Mouse (Mus musculus): ENCODE data around the gene Slc8b1. TPM values are rescaled to one million over a fixed set of nuclear protein-coding genes. Genes with fewer than 3 reads are reported as not detected.
"Not testable (repeated sequence)": the region's sequence is repeated elsewhere in the genome, so short reads cannot be mapped to it uniquely, and the experiment has no call there.

Gene Slc8b1
- polyA plus RNA-seq, 1 experiment from 2014 or later, result 3.0 TPM

- Histone ChIP-seq H3K9ac (no peak overlapping the region), H3K27ac (replicated peaks) (no peak overlapping the region), H3K27me3 (no peaks in the 10 kb centered on the region), H3K9me3 (no peaks in the 10 kb centered on the region), H3K4me3 (no peak overlapping the region), H3K4me1 (replicated peaks) (peaks cover 12% of the 10 kb centered on the region), H3K4me2 (no peak overlapping the region), H3K36me3 (peaks cover 62% of the 10 kb centered on the region)
- 92% methylated on average over 3 of the region's 3 CpGs for WGBS
- ATAC-seq (ENCODE audit: low read depth), result no peak
These were observed 13.9 kb upstream of the Slc8b1 start for GRCm38 (mm10) chr5:120497071-120497470.

DNA sequence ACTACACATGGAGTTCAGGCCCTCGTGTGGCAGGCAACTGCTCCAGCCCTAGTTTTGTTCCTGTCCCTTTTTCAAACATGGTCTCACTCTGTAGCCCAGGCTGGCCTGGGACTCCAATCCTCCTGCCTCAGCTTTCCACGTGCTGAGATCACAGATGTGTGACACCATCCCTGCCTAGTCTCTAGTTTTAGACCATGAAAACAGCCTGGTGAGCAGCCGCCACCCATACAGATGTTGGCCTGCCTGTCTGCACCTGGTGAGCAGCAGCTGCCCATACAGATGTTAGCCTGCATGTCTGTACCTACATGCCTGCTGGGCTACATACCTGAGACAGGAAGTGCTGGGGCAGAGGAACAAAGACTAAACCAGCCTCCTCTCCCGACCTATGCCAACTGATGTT is 11.8 kb upstream of the Slc8b1 start:
- Histone ChIP-seq H3K4me1 (replicated peaks) (peaks cover 18% of the 10 kb centered on the region), H3K9me3 (no peaks in the 10 kb centered on the region), H3K9ac (no peak overlapping the region; the same call in 1 of the 2 replicates), H3K27ac (replicated peaks) (no peak overlapping the region), H3K4me2 (no peak overlapping the region), H3K27me3 (no peaks in the 10 kb centered on the region), H3K36me3 (peaks cover 40% of the 10 kb centered on the region), H3K4me3 (no peak overlapping the region)
- 91% methylated on average over 4 of the region's 4 CpGs for WGBS
- no peak for ATAC-seq (ENCODE audit: low read depth)

- not testable (repeated sequence) for H3K4me3 ChIP-seq; H3K4me2 ChIP-seq; H3K9me3 ChIP-seq; H3K27ac ChIP-seq (replicated peaks); H3K27me3 ChIP-seq; H3K9ac ChIP-seq; ATAC-seq (ENCODE audit: low read depth)
- peaks cover 30% of the 10 kb centered on the region for H3K36me3 ChIP-seq
- WGBS, result 90% methylated on average over 9 of the region's 9 CpGs
- H3K4me1 ChIP-seq (replicated peaks), result peaks cover 22% of the 10 kb centered on the region
These were observed 10.4 kb upstream of the Slc8b1 start for GRCm38 (mm10) chr5:120500609-120501008.

GRCm38 (mm10) chr5:120502147-120502621 is 8.8 kb upstream of the Slc8b1 start:
- peaks cover 19% of the 10 kb centered on the region for H3K36me3 ChIP-seq
- peak overlapping the region; percentile 93 for H3K4me2 ChIP-seq
- ATAC-seq (ENCODE audit: low read depth), result no peak
- H3K4me1 ChIP-seq (replicated peaks), result peaks cover 32% of the 10 kb centered on the region
- no peaks in the 10 kb centered on the region for H3K27me3 ChIP-seq
- WGBS, result 74% methylated on average over 9 of the region's 9 CpGs
- no peaks in the 10 kb centered on the region for H3K9me3 ChIP-seq
- H3K27ac ChIP-seq (replicated peaks), result no peak overlapping the region
- H3K9ac ChIP-seq, result peak overlapping the region; percentile 83
- peak overlapping the region; percentile 89 for H3K4me3 ChIP-seq

- peak overlapping the region; percentile 83 for H3K9ac ChIP-seq
- peaks cover 14% of the 10 kb centered on the region; the same call in 1 of the 2 replicates for H3K36me3 ChIP-seq
- no peaks in the 10 kb centered on the region for H3K9me3 ChIP-seq
- no peak overlapping the region for H3K27ac ChIP-seq (replicated peaks)
- H3K27me3 ChIP-seq, result no peaks in the 10 kb centered on the region
- 9% methylated on average over 12 of the region's 12 CpGs for WGBS
- H3K4me2 ChIP-seq, result peak overlapping the region; percentile 93
- H3K4me1 ChIP-seq (replicated peaks), result peaks cover 36% of the 10 kb centered on the region
- peak overlapping the region; percentile 89 for H3K4me3 ChIP-seq
- no peak for ATAC-seq (ENCODE audit: low read depth)
These were observed 8.3 kb upstream of the Slc8b1 start for GRCm38 (mm10) chr5:120502675-120503143.

GRCm38 (mm10) chr5:120503144-120503795 is 7.7 kb upstream of the Slc8b1 start, which contains the start of gene Plbd2:
Gene Plbd2 (minus strand): TSS chr5:120503625.
- ATAC-seq (ENCODE audit: low read depth), result peak; percentile 67
- Histone ChIP-seq H3K27me3 (no peaks in the 10 kb centered on the region), H3K4me2 (peak within 1 kb of the TSS; percentile 93), H3K27ac (replicated peaks) (0 out of 2 replicates have a peak within 1 kb of the TSS, but pooled peaks have one; percentile 46), H3K4me1 (replicated peaks) (peaks cover 36% of the 10 kb centered on the region), H3K9ac (peak within 1 kb of the TSS; percentile 83), H3K36me3 (peaks cover 10% of the 10 kb centered on the region; the same call in 1 of the 2 replicates), H3K4me3 (peak within 1 kb of the TSS; percentile 89), H3K9me3 (no peaks in the 10 kb centered on the region)
- WGBS, result 1% methylated on average over 52 of the region's 55 CpGs

DNA sequence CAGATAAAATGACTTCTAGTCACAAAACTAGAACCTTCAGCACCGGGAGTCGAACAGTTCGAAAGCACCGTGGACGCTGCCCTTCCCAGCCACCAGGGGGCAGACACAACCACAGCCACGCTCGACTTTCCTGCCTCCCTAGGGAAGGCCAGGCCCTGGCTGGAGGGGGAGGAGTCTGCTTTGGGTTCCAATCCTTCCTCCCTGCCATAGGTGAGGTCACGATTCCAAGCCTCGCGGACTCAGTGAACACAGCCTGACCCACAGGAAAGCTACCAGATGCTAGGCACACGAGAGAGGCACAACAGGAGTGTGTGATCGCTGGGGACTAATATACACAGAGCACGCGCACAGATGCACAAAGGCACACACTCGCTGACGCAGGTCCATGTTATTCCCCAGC is 5.6 kb upstream of the Slc8b1 start:
- Histone ChIP-seq H3K4me3 (no peak overlapping the region), H3K27me3 (no peaks in the 10 kb centered on the region), H3K4me1 (replicated peaks) (peaks cover 42% of the 10 kb centered on the region), H3K9me3 (no peaks in the 10 kb centered on the region), H3K36me3 (no peaks in the 10 kb centered on the region), H3K27ac (replicated peaks) (no peak overlapping the region), H3K9ac (no peak overlapping the region), H3K4me2 (no peak overlapping the region)
- 17% methylated on average over 16 of the region's 16 CpGs for WGBS
- no peak for ATAC-seq (ENCODE audit: low read depth)

DNA sequence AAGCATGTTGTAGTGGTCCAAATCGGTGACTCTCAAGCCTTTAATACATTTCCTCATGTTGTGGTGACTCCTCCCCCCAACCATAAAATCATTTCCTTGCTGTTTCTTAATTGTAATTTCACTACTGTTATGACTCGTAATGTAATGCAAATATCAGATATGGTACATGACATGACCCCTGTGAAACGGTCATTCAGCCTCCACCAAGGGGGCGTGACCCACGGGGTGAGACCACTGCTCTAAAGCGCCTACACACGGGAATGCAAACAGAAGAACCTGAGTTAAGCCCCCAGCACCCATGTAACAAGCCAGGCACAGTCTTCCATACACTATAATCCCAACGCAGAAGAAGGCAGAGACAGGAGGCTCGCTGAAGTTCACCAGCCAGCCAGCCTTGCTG is 5.2 kb upstream of the Slc8b1 start:
- Histone ChIP-seq H3K4me1 (replicated peaks) (peaks cover 46% of the 10 kb centered on the region), H3K9ac (no peak overlapping the region), H3K27me3 (no peaks in the 10 kb centered on the region), H3K36me3 (no peaks in the 10 kb centered on the region), H3K9me3 (no peaks in the 10 kb centered on the region), H3K4me3 (no peak overlapping the region), H3K27ac (replicated peaks) (no peak overlapping the region), H3K4me2 (no peak overlapping the region)
- no peak for ATAC-seq (ENCODE audit: low read depth)
- 70% methylated on average over 9 of the region's 9 CpGs for WGBS

DNA sequence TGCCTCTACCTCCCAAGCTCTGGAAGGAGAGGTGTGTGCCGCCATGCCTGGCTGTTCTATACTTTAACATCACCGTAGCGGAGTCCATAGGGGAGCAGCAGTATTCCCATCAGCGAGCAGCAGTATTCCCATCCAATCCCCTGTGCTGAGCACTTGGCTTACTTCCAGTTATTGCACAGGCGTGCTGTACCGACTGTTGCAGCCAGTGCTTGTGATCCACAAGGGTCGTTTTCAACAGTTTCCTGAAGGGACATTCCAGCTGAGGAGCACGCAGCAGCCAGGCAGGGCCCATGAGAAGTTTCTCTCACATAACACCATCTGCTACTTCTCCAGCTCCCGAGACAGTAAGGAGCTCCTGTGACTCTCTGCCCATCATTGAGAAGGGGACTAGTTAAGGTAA is 4.5 kb upstream of the Slc8b1 start:
- Histone ChIP-seq H3K9ac (no peak overlapping the region), H3K4me1 (replicated peaks) (peaks cover 51% of the 10 kb centered on the region), H3K27me3 (0 out of 2 replicates have a peak, but pooled peaks cover 3% of the 10 kb centered on the region), H3K36me3 (no peaks in the 10 kb centered on the region), H3K9me3 (no peaks in the 10 kb centered on the region), H3K4me3 (no peak overlapping the region), H3K27ac (replicated peaks) (peak overlapping the region; percentile 23; the same call in 1 of the 2 replicates), H3K4me2 (no peak overlapping the region)
- 38% methylated on average over 9 of the region's 9 CpGs for WGBS
- no peak for ATAC-seq (ENCODE audit: low read depth)

DNA sequence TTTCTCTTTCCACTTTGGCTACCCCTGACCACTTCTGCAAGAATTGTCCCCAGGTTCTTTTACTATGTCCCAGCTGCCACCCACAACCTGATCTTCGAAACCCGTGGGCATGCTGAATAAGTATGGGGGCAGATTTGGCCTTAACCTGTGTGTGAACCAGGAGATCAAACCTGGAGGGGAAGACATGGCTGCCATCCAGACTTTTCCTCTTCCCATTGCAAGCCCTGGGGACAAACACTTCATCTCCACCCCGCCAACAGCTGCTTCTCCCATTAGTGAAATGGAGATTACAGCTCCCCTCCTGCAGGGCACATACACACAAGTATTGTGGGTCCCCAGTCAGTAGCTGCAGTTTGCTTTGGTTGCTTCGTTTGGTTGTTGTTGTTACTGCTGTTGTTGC is 3.7 kb upstream of the Slc8b1 start:
- WGBS, result 36% methylated on average over 4 of the region's 4 CpGs
- Histone ChIP-seq H3K27me3 (peaks cover 10% of the 10 kb centered on the region), H3K9ac (no peak overlapping the region), H3K27ac (replicated peaks) (no peak overlapping the region), H3K36me3 (no peaks in the 10 kb centered on the region), H3K4me2 (no peak overlapping the region), H3K4me3 (no peak overlapping the region), H3K9me3 (no peaks in the 10 kb centered on the region), H3K4me1 (replicated peaks) (peaks cover 51% of the 10 kb centered on the region)
- ATAC-seq (ENCODE audit: low read depth), result no peak

DNA sequence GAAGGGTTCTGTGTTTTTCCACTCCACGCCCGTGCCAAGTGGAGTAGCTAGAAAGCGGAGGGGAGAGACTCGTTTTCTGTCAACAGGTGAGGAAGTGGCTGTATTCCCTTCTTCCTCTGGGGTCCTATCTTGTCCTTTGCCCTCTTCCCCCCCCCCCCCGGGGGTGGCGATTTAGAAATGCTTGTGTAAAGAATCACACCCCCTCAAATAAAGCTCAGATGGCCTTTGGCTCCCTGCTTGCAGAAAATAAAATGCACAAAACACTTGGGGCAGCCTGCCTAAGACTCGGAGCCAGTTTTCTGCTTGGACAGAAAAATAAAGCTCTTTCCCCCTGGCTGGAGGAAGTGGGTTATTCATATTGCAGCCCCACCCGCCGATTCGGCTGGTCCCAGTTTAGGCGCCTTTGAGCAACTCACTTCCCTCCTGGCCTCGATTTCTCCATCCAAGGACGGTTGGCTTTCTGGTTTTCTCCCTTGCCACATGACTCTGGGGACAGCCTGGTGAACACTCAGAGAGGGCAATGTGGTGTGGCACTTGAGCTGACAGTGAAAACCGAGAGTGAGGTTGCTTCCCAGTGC is 764 bp downstream of the Slc8b1 start:
- no peak for ATAC-seq (ENCODE audit: low read depth)
- H3K9me3 ChIP-seq, result no peaks in the 10 kb centered on the region
- no peaks in the 10 kb centered on the region for H3K36me3 ChIP-seq
- H3K9ac ChIP-seq, result peak overlapping the region; percentile 47; the same call in 1 of the 2 replicates
- H3K4me1 ChIP-seq (replicated peaks), result peaks cover 71% of the 10 kb centered on the region
- no peak overlapping the region for H3K27ac ChIP-seq (replicated peaks)
- peak overlapping the region; percentile 38 for H3K4me3 ChIP-seq
- peaks cover 11% of the 10 kb centered on the region for H3K27me3 ChIP-seq
- H3K4me2 ChIP-seq, result peak overlapping the region; percentile 54
- WGBS, result 34% methylated on average over 14 of the region's 14 CpGs

DNA sequence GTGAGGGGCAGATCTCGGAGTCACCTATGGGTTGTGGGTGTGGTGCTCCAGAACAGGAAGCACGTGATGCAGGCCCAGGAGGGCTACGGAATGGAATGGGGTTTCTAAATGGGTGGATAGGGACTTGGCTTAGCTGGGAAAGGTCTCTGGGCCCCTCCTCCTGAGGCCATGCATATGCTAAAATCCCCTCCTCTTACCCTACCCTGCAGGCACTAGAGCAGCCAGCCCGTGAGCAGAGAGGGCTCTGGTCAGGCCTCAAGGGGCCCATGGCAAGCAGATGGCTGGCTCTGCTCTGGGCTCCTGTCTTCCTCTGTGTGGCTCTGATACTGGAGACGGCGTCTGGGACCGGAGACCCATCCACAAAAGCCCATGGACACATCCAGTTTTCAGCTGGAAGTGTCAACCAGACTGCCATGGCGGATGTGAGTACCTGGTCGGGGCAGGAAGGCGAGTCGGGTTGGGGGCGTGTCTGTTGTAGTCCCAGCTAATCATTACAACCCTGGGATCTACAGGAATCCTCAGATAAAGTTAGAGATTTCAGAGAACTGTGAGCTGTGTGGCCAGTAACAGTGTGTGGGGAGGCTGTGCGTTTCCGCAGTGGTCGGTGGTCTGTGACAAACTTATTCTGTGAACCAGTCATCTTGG is 2.1 kb downstream of the Slc8b1 start:
- Histone ChIP-seq H3K4me1 (replicated peaks) (peaks cover 63% of the 10 kb centered on the region), H3K9ac (no peak overlapping the region), H3K27ac (replicated peaks) (no peak overlapping the region), H3K36me3 (no peaks in the 10 kb centered on the region), H3K27me3 (peaks cover 11% of the 10 kb centered on the region), H3K4me2 (no peak overlapping the region), H3K9me3 (no peaks in the 10 kb centered on the region), H3K4me3 (no peak overlapping the region)
- ATAC-seq (ENCODE audit: low read depth), result no peak
- WGBS, result 33% methylated on average over 15 of the region's 15 CpGs
